Mouse (Mus musculus): ENCODE data around the gene Acsl6. TPM values are rescaled to one million over a fixed set of nuclear protein-coding genes. Genes with fewer than 3 reads are reported as not detected.

Gene Acsl6
- polyA plus RNA-seq, 1 experiment from 2014 or later = 46.2 TPM

- H3K9ac ChIP-seq (ENCODE audit: low read depth, low read length) = no peak overlapping the region
- no peak overlapping the region for H3K4me2 ChIP-seq (ENCODE audit: low read length)
- H3K27me3 ChIP-seq (ENCODE audit: control insufficient read depth, insufficient read depth, low read depth, low read length) = no peaks in the 10 kb centered on the region
- H3K4me1 ChIP-seq (ENCODE audit: control insufficient read depth, insufficient read depth, low read length) = peaks cover 26% of the 10 kb centered on the region
- peak; percentile 73 for ATAC-seq
- no peaks in the 10 kb centered on the region for H3K9me3 ChIP-seq (replicated peaks; ENCODE audit: control insufficient read depth, low read length, poor library complexity, severe bottlenecking)
- H3K36me3 ChIP-seq (ENCODE audit: control insufficient read depth, insufficient read depth, low read length) = no peaks in the 10 kb centered on the region
- H3K27ac ChIP-seq (ENCODE audit: low read length) = no peak overlapping the region
- no peak overlapping the region for H3K4me3 ChIP-seq (ENCODE audit: low read depth, low read length)
- 9% methylated on average over 3 of the region's 3 CpGs for WGBS
Measured at GRCm38 (mm10) chr11:54314740-54315139, 11.1 kb downstream of the Acsl6 start.

- ATAC-seq = no peak
- H3K4me3 ChIP-seq (ENCODE audit: low read depth, low read length) = no peak overlapping the region
- H3K4me1 ChIP-seq (ENCODE audit: control insufficient read depth, insufficient read depth, low read length) = peaks cover 26% of the 10 kb centered on the region
- H3K27me3 ChIP-seq (ENCODE audit: control insufficient read depth, insufficient read depth, low read depth, low read length) = no peaks in the 10 kb centered on the region
- H3K4me2 ChIP-seq (ENCODE audit: low read length) = no peak overlapping the region
- WGBS = 88% methylated on average over 5 of the region's 5 CpGs
- H3K36me3 ChIP-seq (ENCODE audit: control insufficient read depth, insufficient read depth, low read length) = peaks cover 3% of the 10 kb centered on the region
- no peak overlapping the region for H3K27ac ChIP-seq (ENCODE audit: low read length)
- H3K9me3 ChIP-seq (replicated peaks; ENCODE audit: control insufficient read depth, low read length, poor library complexity, severe bottlenecking) = no peaks in the 10 kb centered on the region
- no peak overlapping the region for H3K9ac ChIP-seq (ENCODE audit: low read depth, low read length)
Measured at GRCm38 (mm10) chr11:54315336-54315735, 11.7 kb downstream of the Acsl6 start.

- Histone ChIP-seq H3K4me2 (ENCODE audit: low read length) (no peak overlapping the region), H3K4me1 (ENCODE audit: control insufficient read depth, insufficient read depth, low read length) (peaks cover 11% of the 10 kb centered on the region), H3K36me3 (ENCODE audit: control insufficient read depth, insufficient read depth, low read length) (peaks cover 13% of the 10 kb centered on the region), H3K9me3 (replicated peaks; ENCODE audit: control insufficient read depth, low read length, poor library complexity, severe bottlenecking) (no peaks in the 10 kb centered on the region), H3K4me3 (ENCODE audit: low read depth, low read length) (no peak overlapping the region), H3K27me3 (ENCODE audit: control insufficient read depth, insufficient read depth, low read depth, low read length) (no peaks in the 10 kb centered on the region), H3K9ac (ENCODE audit: low read depth, low read length) (no peak overlapping the region), H3K27ac (ENCODE audit: low read length) (no peak overlapping the region)
- 86% methylated on average over 8 of the region's 8 CpGs for WGBS
- ATAC-seq = no peak
Measured at GRCm38 (mm10) chr11:54317361-54317760, 13.8 kb downstream of the Acsl6 start.

- Histone ChIP-seq H3K36me3 (ENCODE audit: control insufficient read depth, insufficient read depth, low read length) (peaks cover 13% of the 10 kb centered on the region), H3K27ac (ENCODE audit: low read length) (no peak overlapping the region), H3K4me2 (ENCODE audit: low read length) (no peak overlapping the region), H3K9me3 (replicated peaks; ENCODE audit: control insufficient read depth, low read length, poor library complexity, severe bottlenecking) (no peaks in the 10 kb centered on the region), H3K27me3 (ENCODE audit: control insufficient read depth, insufficient read depth, low read depth, low read length) (no peaks in the 10 kb centered on the region), H3K9ac (ENCODE audit: low read depth, low read length) (no peak overlapping the region), H3K4me1 (ENCODE audit: control insufficient read depth, insufficient read depth, low read length) (peaks cover 8% of the 10 kb centered on the region), H3K4me3 (ENCODE audit: low read depth, low read length) (no peak overlapping the region)
- 86% methylated on average over 3 of the region's 3 CpGs for WGBS
- no peak for ATAC-seq
Measured at GRCm38 (mm10) chr11:54317795-54318194, 14.2 kb downstream of the Acsl6 start.

GRCm38 (mm10) chr11:54321802-54322532, 18.4 kb downstream of the Acsl6 start:
- Histone ChIP-seq H3K9ac (ENCODE audit: low read depth, low read length) (no peak overlapping the region), H3K4me2 (ENCODE audit: low read length) (no peak overlapping the region), H3K36me3 (ENCODE audit: control insufficient read depth, insufficient read depth, low read length) (peaks cover 32% of the 10 kb centered on the region), H3K9me3 (replicated peaks; ENCODE audit: control insufficient read depth, low read length, poor library complexity, severe bottlenecking) (no peaks in the 10 kb centered on the region), H3K27ac (ENCODE audit: low read length) (no peak overlapping the region), H3K4me3 (ENCODE audit: low read depth, low read length) (no peak overlapping the region), H3K4me1 (ENCODE audit: control insufficient read depth, insufficient read depth, low read length) (no peaks in the 10 kb centered on the region), H3K27me3 (ENCODE audit: control insufficient read depth, insufficient read depth, low read depth, low read length) (no peaks in the 10 kb centered on the region)
- ATAC-seq = no peak
- 90% methylated on average over 5 of the region's 5 CpGs for WGBS

GRCm38 (mm10) chr11:54331463-54332183, 28.0 kb downstream of the Acsl6 start:
- no peak for ATAC-seq
- H3K4me1 ChIP-seq (ENCODE audit: control insufficient read depth, insufficient read depth, low read length) = no peaks in the 10 kb centered on the region
- no peak overlapping the region for H3K4me2 ChIP-seq (ENCODE audit: low read length)
- no peak overlapping the region for H3K4me3 ChIP-seq (ENCODE audit: low read depth, low read length)
- no peaks in the 10 kb centered on the region for H3K27me3 ChIP-seq (ENCODE audit: control insufficient read depth, insufficient read depth, low read depth, low read length)
- H3K9ac ChIP-seq (ENCODE audit: low read depth, low read length) = no peak overlapping the region
- H3K36me3 ChIP-seq (ENCODE audit: control insufficient read depth, insufficient read depth, low read length) = peaks cover 42% of the 10 kb centered on the region
- 93% methylated on average over 10 of the region's 10 CpGs for WGBS
- no peak overlapping the region for H3K27ac ChIP-seq (ENCODE audit: low read length)
- H3K9me3 ChIP-seq (replicated peaks; ENCODE audit: control insufficient read depth, low read length, poor library complexity, severe bottlenecking) = no peaks in the 10 kb centered on the region

- no peak overlapping the region for H3K27ac ChIP-seq (ENCODE audit: low read length)
- no peaks in the 10 kb centered on the region for H3K9me3 ChIP-seq (replicated peaks; ENCODE audit: control insufficient read depth, low read length, poor library complexity, severe bottlenecking)
- no peak for ATAC-seq
- no peak overlapping the region for H3K4me3 ChIP-seq (ENCODE audit: low read depth, low read length)
- no peaks in the 10 kb centered on the region for H3K4me1 ChIP-seq (ENCODE audit: control insufficient read depth, insufficient read depth, low read length)
- no peaks in the 10 kb centered on the region for H3K27me3 ChIP-seq (ENCODE audit: control insufficient read depth, insufficient read depth, low read depth, low read length)
- H3K4me2 ChIP-seq (ENCODE audit: low read length) = no peak overlapping the region
- peaks cover 47% of the 10 kb centered on the region for H3K36me3 ChIP-seq (ENCODE audit: control insufficient read depth, insufficient read depth, low read length)
- 55% methylated on average over 13 of the region's 13 CpGs for WGBS
- no peak overlapping the region for H3K9ac ChIP-seq (ENCODE audit: low read depth, low read length)
Measured at GRCm38 (mm10) chr11:54336165-54336707, 32.6 kb downstream of the Acsl6 start.

GRCm38 (mm10) chr11:54343703-54344102, 40.1 kb downstream of the Acsl6 start:
- 61% methylated on average over 4 of the region's 4 CpGs for WGBS
- Histone ChIP-seq H3K4me3 (ENCODE audit: low read depth, low read length) (no peak overlapping the region), H3K36me3 (ENCODE audit: control insufficient read depth, insufficient read depth, low read length) (peaks cover 30% of the 10 kb centered on the region), H3K4me2 (ENCODE audit: low read length) (no peak overlapping the region), H3K9ac (ENCODE audit: low read depth, low read length) (no peak overlapping the region), H3K27me3 (ENCODE audit: control insufficient read depth, insufficient read depth, low read depth, low read length) (no peaks in the 10 kb centered on the region), H3K9me3 (replicated peaks; ENCODE audit: control insufficient read depth, low read length, poor library complexity, severe bottlenecking) (no peaks in the 10 kb centered on the region), H3K4me1 (ENCODE audit: control insufficient read depth, insufficient read depth, low read length) (no peaks in the 10 kb centered on the region), H3K27ac (ENCODE audit: low read length) (no peak overlapping the region)
- ATAC-seq = no peak

GRCm38 (mm10) chr11:54351704-54352103, 48.1 kb downstream of the Acsl6 start:
- ATAC-seq = no peak
- Histone ChIP-seq H3K4me1 (ENCODE audit: control insufficient read depth, insufficient read depth, low read length) (peaks cover 7% of the 10 kb centered on the region), H3K9ac (ENCODE audit: low read depth, low read length) (no peak overlapping the region), H3K36me3 (ENCODE audit: control insufficient read depth, insufficient read depth, low read length) (peaks cover 3% of the 10 kb centered on the region; the same call in 1 of the 2 replicates), H3K27ac (ENCODE audit: low read length) (no peak overlapping the region), H3K4me3 (ENCODE audit: low read depth, low read length) (no peak overlapping the region), H3K9me3 (replicated peaks; ENCODE audit: control insufficient read depth, low read length, poor library complexity, severe bottlenecking) (no peaks in the 10 kb centered on the region), H3K4me2 (ENCODE audit: low read length) (no peak overlapping the region), H3K27me3 (ENCODE audit: control insufficient read depth, insufficient read depth, low read depth, low read length) (no peaks in the 10 kb centered on the region)
- 56% methylated on average over 5 of the region's 5 CpGs for WGBS
